Mouse (Mus musculus) lung, postnatal 14 days (tissue): ENCODE data around the gene Ptprcap.

Source experiments
- DNase-seq: peaks from one replicate; pipeline ENCODE4 v3.0.0; 2021

Ptprcap gene

DNA sequence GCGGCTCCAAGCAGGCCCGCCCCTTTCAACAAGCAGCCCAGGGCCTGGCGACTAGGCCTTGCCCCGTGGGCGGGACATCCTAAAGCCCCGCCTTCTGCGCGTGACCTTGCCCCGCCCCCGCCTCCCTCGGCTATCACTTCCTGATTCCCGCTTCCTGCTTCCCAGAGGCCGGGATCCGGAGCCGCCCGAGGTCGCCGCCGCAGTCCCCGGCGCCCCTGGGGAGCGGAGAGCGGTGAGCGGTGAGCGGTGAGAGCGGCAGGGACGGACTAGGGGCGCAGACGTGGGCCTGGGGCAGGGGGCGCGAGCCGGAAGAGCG is 5.0 kb upstream of the Ptprcap start, which contains the start of gene Coro1b:
Gene Coro1b (plus strand): TSS at position 129 of the 316 bp plus-strand sequence.
- DNase-seq = peak; percentile 98

DNA sequence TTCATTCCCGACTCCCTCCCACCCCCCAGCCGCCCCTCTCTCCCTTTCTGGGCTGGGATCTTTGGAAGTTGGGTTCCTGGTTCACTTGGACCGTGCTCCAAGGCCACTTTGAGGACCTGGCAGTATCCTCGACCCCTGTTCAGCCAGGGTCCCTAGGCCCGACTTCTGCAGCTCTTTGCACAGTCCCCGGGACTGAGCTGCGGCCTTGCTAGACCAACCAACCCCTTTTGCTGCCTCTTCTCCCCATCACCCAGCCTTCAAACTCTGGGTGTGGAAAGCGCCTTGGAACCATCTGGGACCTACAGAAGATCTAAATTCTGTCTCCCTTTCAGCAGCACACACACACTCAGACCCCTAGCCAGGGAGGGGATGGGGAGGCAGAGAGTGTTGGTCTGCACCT is 4.6 kb upstream of the Ptprcap start:
- DNase-seq = no peak

DNA sequence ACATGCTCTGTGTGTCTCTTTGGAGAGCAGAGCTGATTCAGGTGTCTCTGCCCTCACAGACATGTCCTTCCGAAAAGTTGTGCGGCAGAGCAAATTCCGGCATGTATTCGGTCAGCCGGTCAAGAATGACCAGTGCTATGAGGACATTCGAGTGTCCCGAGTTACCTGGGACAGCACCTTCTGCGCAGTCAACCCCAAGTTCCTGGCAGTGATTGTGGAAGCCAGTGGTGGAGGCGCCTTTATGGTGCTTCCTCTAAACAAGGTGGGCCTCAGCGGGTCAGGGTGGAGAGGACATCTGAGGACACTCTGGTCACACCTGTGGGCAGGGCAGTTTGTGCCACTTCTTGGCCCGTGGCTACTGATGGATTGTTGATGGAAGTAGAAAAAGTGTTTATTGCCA is 4.1 kb upstream of the Ptprcap start:
- DNase-seq = no peak

DNA sequence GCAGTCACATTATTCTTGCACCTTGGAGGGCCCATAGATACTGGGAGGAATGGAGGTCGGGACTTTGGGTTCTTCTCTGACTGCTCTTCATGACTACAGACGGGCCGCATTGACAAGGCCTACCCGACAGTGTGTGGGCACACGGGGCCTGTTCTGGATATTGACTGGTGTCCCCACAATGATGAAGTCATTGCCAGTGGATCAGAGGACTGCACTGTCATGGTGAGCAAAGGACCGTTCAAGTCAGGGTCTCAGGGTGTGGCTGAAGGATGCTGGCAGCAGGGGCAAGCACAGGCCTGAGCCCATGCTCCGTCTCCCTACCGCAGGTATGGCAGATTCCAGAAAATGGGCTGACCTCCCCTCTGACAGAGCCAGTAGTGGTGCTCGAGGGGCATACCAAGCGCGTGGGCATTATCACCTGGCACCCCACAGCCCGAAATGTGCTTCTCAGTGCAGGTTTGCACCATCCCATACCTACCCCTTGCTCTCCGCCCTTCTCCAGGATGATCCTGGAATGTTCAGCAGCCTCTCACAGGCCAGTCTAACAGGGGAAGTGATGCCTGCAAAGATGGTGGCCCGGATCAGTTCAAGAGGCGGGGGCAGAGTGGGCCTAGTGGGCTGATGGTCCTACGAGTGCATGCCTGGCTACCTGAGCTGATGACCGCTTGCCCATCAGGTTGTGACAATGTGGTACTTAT is 3.5 kb upstream of the Ptprcap start:
- no peak for DNase-seq

DNA sequence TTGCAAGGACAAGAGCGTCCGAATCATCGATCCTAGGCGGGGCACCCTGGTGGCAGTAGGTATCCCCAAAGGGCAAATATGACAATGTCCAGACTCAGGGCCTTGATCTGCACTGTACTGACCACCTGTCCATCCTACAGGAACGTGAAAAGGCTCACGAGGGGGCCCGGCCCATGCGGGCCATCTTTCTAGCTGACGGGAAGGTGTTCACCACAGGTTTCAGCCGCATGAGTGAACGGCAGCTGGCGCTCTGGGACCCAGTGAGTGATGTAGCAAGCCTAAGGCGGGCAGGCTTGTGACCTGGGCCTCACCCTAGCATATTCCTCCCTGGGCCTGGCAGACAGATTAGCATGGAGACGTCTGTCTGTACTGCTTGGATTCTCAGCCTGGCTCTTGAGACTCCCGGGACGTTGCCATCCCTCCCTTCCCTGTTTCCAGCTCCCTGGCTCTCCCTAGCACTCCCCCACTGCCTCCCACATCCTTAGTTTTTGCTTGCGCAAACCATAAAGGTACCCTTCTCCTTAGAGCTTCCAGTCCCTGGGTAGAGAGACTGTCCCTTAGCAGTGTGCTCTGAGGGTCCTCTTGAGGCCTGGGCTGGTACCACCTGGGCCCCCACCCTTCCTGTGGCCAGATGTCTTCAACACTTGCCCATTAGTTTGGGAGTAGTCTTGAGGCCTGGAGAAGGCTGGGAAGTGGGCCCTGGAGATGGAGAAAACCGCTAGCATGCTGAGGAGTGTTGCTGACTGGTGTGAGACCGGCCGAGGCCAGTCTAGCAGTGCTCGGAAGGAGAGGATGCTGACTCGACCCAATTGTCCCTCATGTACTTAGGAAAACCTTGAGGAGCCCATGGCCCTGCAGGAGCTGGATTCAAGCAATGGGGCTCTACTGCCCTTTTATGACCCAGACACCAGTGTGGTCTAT is 2.6 kb upstream of the Ptprcap start:
- no peak for DNase-seq

DNA sequence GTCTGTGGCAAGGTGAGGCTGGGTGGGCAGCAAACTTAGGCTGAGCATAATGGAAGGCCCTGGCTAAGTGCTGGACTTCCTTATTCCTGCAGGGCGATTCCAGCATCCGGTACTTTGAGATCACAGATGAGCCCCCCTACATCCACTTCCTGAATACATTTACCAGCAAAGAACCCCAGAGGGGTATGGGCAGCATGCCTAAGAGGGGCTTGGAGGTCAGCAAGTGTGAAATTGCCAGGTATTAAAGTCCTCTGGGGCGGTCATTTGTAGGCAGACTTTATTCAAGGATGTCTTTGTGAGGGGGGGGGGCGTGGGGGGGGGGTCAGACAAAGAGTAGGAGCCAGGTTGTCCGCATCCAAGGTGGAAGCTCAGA is 1.9 kb upstream of the Ptprcap start:
- DNase-seq = no peak

DNA sequence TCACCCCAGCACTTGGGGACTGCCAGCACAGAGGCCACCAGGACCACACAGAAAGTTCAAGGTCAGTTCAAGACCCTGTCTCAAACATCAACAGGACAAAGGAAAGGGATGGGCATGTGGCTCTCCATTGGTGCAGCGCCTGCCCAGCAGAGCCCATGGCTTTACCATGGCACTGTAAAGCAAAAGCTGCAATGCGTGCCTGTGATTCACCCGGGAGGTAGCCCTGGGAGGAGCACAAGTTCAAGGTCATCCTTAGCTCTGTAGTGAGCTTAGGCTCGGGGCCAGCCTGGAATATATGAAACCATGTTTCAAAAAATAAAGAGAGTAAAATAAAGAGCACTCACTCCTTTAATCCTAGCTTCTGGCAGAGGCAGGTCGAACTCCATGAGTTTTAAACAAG is 1.5 kb upstream of the Ptprcap start:
- no peak for DNase-seq

DNA sequence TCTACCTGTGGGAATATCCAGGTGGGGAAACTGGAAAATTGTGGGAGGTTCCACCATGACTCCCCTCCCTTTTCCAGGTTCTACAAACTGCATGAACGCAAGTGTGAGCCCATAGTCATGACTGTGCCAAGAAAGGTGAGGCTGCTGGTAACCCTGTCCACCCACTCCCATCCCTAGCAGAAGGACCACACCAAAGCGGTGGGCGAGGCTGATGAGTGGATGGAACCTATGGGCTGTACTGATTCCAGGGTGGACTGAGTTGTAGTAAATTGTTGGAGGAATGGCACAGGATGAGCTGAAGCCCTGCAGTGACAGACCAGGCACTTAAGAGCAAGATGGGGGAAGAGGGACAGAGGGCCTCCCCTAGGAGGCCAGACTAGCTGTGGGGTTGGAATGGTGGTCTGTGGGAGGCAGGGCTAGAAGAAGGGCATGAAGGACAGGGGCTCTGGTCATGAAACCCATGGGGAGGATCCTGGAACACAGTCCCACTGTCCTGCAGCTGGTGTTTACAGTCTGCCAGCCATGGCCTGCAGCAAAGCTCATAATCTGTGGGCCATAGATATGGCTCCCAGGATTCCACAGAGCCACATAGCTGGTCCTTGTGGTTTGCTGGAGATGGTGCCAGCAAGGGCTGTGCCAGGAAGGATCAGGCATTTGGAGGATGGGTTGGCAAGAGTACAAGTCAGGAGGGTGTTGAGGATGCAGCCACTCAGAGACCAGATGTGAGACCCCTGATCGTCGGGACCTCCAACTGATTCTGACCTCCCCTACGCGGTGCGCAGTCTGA is 766 bp upstream of the Ptprcap start:
- DNase-seq = no peak

DNA sequence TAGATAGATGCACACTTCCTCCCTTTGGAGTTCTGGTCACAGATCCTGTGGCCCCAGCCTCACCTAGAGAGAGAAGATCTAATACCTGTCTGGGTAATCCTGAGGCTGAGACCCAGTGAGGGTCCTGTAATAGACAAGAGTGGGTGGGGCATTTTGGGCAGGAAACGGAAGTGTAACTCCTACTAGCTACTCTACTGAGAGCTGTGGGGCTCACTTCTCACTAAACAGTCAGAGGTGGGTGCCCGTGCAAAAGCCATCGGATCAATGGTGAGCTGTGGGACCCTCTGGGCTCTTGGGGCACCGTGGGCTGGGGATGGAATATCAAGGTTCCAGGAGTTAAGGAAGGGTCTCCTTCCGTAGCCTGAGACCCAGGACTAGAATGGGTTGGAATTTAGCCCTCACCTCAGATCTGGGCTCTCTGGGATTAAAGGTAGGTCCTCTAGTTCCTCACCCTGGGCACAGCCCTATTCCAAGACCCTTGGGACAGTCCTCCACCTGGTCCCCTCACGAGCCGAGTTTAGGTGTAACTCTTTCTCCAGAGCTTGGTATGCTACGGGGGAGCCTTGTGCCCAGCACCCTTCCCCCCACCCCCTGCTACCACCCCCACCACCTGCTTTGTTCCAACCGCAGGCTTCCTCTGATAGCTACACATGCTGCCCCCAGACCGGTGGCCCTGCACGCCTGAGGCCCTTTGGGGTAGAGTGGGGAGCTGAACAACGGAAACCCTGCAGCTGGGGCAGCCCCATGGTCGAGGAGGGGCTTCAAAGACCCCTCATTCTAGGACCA is 1.2 kb downstream of the Ptprcap start:
- DNase-seq = no peak

DNA sequence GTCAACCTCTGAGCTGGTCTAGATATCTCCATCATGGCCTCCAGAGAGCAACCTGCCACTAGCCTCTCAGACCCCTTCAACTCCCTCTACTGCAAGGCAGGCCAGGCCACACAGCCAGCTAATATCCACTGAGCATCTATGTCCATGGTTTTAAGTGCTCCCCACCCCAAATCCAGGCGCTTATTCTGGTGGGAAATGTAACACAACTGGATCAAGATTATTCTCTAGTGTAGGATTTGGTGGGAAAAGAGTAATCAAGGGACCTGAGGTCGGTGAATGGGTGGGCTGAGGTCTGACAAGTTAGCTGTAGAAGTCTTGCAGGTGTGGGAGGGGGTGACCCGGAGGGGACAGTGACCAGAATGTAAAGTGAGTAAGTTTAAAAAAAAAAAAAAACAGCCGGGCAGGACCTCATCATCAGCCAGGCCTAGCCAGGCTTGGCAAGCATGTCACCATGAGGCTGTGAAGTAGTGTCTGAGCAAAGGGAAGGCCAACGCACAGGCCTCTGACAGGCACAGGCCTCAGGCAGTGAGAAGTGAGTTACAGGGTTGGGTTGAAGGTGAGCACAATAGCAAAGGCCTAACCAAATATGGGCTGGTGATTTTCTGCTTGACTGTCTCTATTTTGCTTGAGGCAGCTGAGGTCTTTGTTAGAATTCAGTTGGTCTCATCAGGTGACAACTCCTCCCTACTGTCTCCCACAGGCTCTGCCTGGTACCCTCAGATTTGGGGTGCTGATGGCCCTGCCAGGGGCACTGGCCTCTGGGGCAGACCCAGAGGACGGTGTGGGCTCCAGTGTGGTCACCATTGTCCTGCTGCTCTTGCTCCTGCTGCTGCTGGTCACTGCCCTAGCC is 2.0 kb downstream of the Ptprcap start:
- no peak for DNase-seq

DNA sequence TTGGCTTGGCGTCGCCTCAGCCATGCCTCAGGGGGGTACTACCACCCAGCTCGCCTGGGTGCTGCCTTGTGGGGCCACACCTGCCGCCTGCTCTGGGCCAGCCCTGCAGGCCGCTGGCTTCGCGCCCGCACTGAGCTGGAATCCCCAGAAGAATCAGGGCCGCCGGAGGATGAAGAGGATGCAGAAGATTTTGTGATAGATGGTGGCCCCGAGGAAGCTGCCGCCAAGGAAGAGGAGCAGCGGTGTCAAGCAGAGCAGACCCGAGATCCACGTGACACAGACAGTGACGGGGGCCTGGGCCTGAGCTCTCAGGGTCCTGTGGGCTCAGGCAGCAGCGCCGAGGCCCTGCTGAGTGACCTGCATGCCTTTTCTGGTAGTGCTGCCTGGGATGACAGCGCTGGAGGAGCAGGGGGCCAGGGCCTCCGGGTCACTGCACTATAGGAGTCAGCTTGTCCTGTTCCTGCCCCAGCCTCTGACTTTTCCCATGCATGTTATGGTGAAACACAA is 2.7 kb downstream of the Ptprcap start:
- no peak for DNase-seq

DNA sequence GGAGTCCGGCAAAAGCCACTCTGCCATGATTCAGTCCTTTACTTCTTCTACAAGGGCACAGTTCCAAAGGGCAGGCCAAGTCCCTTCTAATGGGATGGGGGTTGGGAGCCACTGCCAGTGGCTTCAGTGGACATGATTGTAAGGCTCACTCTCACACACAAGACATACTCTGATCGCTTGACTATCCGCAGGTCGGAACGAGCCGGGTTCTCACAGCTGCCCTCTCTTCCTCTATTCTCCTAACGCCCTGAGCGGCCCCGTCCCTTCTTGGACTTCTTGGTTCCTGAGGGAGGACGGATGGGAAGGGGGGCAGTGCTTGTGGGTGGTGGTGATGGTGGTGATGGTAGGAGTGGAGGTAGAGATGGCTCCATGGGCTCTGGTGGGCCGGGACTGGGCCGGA is 3.4 kb downstream of the Ptprcap start:
- no peak for DNase-seq

DNA sequence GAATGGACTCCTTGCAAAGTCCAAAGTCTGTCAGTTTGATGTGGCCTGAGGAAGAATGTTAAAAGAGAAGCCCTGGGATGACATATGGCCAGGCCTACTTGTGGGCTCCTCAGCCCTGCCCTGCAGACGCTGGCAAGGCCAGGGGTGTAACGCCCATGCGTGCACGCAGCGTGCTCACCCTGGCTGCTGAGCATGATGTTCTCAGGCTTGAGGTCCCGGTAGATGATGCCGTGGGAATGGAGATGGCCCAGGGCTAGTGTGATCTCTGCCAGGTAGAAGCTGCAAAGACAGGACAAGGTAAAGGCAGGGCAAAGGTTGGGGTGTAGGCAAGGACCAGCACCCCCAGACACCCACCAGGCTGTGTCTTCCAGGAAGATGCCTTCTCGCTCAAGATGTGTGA is 5.6 kb downstream of the Ptprcap start:
- DNase-seq = no peak

DNA sequence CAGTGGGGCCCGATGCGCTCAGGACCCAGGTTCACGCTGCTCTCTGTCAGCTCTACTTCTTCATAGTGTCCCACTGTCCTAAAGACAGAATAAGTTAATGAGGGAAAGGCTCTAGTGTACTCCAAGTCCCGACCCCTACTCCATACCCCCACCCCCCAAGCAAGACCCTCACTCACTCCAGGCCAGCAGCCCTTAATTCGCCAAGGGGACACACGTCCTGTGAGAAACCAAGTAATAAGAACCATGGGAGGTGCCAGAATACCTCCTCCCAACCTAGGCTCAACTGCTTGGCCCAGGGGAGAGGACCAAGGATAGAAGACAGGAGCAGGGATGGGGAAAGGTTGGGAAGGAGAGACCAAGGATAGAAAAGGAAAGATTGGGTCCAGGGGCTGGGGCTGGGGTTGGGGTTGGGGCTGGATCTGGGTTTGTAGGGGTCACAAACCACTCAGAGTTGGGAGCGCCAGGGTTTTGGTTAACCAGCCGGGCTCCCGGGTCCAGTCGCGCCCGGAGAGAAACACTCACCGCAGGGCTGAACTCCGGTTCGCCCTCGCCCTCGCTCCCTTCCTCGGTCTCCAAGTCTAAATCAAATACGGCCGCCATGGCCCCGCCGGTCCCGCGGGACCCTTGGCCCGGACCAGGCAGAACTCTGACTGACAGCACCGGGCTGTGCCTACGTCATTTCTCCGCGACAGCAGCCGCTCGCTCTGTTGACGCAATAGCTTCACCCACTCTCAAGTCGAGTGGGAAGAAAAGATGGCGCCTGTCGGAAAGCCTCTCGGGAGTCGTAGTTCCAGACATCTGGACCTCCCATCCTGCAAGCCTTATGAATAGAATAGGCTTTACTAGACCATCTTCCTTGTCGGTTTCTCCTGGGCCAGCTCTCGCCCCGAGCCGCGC is 9.5 kb downstream of the Ptprcap start, which contains the start of gene Rps6kb2:
Gene Rps6kb2 (minus strand): TSS at position 709 of the 897 bp plus-strand sequence.
- peak; percentile 97 for DNase-seq

DNA sequence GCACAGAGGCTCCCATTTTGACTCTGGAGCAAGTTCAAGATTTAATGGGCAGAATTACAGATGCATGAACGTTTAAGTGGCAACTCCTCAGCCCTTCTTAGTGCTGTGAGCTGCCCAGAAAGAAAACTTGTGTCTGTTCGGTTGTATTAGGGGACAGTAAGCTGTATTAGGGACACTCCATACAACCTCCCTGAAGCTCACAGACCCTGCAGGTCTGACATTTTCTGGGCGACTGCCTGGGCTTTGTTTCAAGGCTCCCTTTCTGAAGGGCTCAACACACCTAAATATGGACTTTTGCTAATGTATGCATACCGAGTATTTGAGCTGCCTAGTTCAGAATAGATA is 10.1 kb downstream of the Ptprcap start:
- DNase-seq = no peak

DNA sequence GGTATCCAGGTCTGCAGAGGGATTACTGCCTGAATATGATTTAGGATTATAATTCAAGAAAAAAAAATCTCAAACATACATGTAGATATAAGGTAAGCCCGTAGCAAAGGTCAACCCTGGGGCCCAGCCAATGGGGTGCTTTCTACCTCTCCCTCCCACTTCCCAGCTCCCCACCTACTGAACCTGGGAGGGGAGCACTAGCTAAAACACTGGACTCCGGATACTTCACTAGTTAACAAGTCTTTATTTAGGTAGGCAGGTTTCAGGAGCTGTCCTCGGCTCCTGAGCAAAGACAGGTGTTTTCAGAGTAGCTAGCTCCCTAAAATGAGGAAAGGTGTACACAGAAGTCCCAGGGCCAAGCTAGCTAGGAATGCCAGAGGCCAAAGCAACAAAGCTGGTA is 10.7 kb downstream of the Ptprcap start:
- DNase-seq = no peak

DNA sequence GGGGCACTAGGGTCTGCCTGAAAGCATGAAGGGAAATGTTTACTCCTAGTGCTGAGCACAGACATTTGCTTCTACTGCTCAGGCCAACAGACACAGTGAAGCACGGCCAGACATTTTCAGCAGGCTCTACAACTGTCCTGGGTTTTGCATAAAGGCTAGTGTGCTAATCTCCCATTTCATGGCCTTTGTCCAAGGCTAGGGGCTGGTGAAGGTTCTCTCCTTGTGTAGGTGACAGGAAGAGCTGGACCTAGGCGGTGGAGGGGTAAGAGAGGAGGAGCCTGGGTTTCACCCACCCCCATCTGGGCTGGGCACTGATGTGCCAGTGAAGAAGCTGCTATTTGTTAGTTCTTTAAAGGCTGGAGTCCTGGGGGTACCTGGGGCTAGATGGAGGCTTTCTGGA is 11.3 kb downstream of the Ptprcap start:
- no peak for DNase-seq

DNA sequence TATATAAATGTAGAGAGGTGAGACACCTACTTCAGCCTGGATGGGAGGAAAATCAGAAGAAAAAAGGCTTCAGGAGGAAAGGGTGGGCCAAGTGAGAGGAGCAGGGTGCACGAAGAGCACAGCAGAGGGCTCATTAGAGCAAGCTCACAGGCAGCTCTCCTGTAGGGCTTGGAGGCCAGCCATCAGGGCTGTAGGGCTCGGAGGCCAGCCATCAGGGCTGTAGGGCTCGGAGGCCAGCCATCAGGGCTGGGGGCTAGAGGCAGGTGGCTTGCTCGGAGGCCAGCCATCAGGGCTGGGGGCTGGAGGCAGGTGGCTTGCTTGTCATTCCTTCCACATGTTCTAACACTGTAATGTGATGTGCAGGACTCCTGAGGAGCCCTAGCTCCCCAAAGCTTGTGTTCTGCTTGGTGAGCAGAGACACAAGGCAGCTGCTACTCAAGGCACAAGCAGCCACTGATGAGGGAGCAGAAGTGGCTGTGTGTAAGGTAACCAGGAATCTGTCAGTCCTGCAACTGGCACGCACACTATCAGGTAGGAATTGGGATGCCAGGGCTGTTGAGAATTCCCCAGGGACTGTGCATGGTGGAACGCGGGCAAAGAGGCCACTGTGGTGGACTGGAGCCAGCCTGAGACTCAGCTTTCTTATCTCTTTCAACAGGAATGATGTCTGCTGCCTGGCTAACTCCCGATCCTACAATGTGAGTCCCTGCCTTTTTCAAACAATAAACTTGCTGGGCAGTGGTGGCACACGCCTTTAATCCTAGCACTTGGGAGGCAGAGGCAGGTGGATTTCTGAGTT is 13.5 kb downstream of the Ptprcap start:
- no peak for DNase-seq

DNA sequence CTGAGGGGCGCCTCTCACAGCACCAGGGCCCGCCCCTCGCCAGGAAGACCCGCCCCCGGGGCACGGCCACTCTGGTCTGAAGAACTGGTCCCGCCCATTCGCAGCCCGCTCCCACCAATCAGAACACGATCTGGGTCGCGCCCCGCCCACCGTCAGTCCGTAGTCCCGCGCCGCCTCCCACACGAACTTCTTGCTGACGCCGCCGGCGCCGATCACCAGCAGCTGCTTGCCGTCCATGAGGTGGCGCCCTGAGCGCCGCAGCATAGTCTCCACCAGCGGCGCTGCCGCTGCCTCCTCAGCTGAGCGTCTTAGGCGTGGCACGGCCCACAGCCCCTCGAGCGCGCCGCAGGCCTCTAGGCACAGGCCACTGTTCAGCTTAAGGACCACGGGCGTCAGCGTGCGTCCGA is 16.0 kb downstream of the Ptprcap start:
- peak; percentile 100 for DNase-seq

DNA sequence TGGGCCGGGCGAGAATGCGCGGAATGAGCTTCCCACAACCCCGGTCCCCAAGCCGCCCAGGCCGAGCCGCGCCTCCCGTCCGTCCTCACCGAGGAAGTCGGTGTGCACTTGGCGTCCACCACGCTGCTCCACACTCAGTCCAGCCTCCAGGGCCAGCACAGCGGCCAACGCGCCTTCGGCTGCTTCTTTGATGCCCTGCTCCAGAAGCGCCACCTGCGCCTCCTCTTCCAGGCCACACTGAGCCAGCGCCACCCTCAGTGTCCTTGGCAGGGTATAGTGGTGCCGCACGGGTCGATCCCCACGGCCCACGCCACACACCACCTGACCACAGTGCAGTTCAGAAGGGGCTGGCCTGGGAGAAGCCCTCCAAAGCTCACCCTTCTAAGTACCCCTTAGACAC is 16.4 kb downstream of the Ptprcap start:
- no peak for DNase-seq
